Mouse (Mus musculus): ENCODE measurements at regions not wholly inside any gene's neighbourhood (a gene's known extent, or its start where the extent isn't known, plus 50 kb on each side); places are given as distances from the start of the nearest gene placed in this dataset.
"Not testable (repeated sequence)": the region's sequence is repeated elsewhere in the genome, so short reads cannot be mapped to it uniquely, and the experiment has no call there.

- not testable (repeated sequence) for DNase-seq (ENCODE audit: low read depth, low spot score)
These were observed 971.2 kb downstream of the Agbl1 start for GRCm38 (mm10) chr7:77200903-77201302.

DNA sequence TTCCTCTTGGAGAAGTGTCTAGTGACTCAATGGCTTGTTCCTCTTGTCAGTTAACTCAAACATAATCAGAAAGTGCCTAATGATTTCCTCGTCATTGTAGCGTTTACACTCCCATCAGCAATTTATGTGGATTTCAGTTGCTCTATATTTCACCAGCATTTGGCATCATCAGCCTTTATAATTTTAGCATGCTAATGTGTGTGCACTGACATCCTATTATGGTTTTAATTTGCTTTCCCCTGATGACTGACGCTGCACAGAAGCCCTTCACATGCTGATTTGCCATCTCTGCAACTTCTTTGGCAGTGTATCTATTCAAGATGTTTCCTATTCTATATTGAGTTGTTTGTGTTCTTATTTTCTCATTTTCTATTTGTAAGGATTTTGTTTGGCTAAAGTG lies 975.9 kb downstream of the Agbl1 start:
- DNase-seq (ENCODE audit: low read depth, low spot score) = no peak

GRCm38 (mm10) chr7:77249391-77249790 lies 1019.7 kb downstream of the Agbl1 start:
- peak; percentile 1 for DNase-seq (ENCODE audit: low read depth, low spot score)

GRCm38 (mm10) chr7:77287657-77288056 lies 1058.0 kb downstream of the Agbl1 start:
- no peak for DNase-seq (ENCODE audit: low read depth, low spot score)

DNA sequence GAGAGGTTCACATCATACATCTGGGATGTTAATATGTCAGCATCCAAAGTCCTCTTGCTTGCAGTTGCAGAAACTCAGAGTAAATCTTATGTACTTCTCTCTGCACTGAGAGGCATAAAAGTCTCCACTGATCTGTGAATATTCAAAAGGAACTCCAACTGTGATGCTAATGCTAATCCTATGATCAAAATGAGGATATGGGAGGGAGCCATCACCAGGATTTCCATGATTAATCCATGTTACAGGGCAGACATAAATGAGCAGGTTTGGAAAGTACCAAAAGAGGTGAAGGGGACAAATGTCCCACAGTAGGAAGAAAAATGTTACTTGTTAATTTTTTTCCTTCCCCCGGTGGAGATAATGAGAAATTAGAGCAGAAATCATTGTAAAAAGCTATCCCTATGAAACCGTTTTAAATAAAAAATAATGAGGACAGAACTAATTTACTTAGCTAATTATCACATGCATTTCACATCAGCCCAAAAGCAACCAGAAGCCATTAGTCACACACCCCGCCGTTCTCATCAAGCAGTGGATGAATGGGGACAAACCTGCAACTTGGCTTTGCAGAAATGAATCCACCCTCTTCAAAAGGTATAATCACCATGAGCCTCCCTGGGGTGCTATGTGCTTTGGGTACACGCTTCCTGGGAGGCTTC lies 1065.4 kb downstream of the Agbl1 start:
- DNase-seq (ENCODE audit: low read depth, low spot score) = no peak

GRCm38 (mm10) chr7:77303227-77303626 lies 1073.5 kb downstream of the Agbl1 start:
- no peak for DNase-seq (ENCODE audit: low read depth, low spot score)

DNA sequence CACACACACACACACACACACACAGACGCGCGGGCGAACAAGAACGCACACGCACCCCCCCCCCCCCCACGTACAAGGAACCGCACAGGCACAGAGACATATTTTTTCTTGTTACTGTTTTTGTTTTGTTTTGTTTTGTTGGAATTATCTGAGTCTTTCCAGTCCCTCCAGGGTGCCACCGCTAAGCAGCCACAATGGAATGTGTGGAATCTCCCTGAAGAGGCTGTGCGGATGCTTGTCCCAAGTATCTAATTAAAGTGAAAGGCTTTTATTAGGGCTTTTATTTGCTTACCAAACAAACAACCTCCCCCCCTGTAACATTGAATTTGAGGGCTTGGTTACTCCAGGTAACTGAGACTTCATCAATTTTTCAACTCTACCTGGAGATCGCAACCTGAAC lies 1074.2 kb downstream of the Agbl1 start:
- DNase-seq (ENCODE audit: low read depth, low spot score) = no peak

DNA sequence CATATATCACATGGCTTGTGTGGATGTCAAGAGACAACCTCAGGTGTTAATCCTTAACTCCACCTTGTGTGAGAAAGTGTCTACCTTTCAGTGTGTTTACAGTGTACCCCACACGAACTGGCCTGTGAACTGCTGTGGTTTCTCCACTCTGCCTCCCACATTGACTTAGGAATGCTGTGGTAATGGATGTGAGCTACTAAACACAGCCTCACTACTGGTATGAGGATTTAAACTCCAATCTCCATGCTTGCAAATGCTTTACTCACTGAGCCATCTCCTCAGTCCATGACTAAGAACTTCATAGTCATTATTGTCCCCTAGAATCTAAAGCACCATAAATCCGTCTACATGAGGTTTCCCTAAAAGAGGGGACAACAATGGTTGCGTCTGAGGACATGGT lies 1075.8 kb downstream of the Agbl1 start:
- DNase-seq (ENCODE audit: low read depth, low spot score) = no peak

DNA sequence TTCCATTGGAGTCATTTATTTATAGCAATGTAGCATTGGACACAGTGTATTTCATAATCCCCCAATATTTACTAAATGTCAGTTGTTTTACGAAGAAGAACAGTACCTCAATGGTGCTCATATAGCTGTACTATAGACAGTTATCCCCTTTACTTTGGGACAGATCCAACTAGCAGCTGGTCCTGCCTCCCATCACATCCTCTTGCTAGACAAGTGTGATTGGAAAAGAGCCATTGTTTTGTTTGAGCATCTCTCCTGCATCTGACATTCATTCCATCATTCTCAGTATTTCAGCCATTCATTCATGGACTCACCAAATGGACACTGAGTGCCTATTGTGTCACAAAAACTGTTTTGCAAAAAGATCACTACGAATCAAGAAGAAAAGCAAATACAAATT lies 1082.0 kb downstream of the Agbl1 start:
- no peak for DNase-seq (ENCODE audit: low read depth, low spot score)

GRCm38 (mm10) chr7:77325140-77325539 lies 1095.5 kb downstream of the Agbl1 start:
- no peak for DNase-seq (ENCODE audit: low read depth, low spot score)

GRCm38 (mm10) chr7:77326836-77327235 lies 1097.1 kb downstream of the Agbl1 start:
- no peak for DNase-seq (ENCODE audit: low read depth, low spot score)

- DNase-seq (ENCODE audit: low read depth, low spot score) = no peak
These were observed 1097.8 kb downstream of the Agbl1 start for GRCm38 (mm10) chr7:77327516-77327915.

DNA sequence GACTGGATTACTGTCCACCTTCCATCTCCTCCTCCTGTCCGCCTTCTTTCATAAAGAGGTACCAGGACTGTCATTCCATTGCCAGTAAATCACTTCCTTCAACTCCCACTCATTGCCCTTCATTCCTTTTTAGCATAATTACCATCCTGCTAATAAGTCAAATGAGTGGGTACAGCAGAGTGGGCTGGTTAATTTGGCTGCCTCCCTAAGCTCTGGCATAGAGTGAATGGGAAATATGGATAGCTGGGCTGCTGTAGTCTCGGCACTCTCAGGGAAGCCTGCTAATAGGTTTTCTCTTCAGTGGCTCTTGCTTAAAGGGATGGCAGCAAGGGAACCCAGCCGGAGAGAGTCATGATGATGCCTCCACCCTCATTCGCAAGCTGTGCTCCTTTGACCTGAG lies 1108.9 kb downstream of the Agbl1 start:
- no peak for DNase-seq (ENCODE audit: low read depth, low spot score)

Data from skeletal muscle tissue, adult 2 months (tissue).